Mouse (Mus musculus) ovary, postnatal 14 days (tissue): ENCODE data around the gene Pip4k2b.

Experiments used
- DNase-seq: peaks from one replicate; pipeline ENCODE4 v3.0.0; 2022; ENCODE audit warnings: low spot score

Pip4k2b gene

GRCm38 (mm10) chr11:97666221-97666620 lies 78.3 kb downstream of the Pip4k2b start:
- no peak for DNase-seq

- no peak for DNase-seq
These were observed 79.1 kb downstream of the Pip4k2b start for GRCm38 (mm10) chr11:97665431-97665830.
